Mouse (Mus musculus): ENCODE results near the gene Rbm15. TPM values are rescaled to one million over a fixed set of nuclear protein-coding genes. Genes with fewer than 3 reads are reported as not detected.

Rbm15 gene
- 129 and 143 TPM in 2 replicates for total RNA-seq (2015; ENCODE audit: low replicate concordance)
- total RNA-seq (2017; ENCODE audit: low replicate concordance): 125 and 143 TPM in 2 replicates

DNA sequence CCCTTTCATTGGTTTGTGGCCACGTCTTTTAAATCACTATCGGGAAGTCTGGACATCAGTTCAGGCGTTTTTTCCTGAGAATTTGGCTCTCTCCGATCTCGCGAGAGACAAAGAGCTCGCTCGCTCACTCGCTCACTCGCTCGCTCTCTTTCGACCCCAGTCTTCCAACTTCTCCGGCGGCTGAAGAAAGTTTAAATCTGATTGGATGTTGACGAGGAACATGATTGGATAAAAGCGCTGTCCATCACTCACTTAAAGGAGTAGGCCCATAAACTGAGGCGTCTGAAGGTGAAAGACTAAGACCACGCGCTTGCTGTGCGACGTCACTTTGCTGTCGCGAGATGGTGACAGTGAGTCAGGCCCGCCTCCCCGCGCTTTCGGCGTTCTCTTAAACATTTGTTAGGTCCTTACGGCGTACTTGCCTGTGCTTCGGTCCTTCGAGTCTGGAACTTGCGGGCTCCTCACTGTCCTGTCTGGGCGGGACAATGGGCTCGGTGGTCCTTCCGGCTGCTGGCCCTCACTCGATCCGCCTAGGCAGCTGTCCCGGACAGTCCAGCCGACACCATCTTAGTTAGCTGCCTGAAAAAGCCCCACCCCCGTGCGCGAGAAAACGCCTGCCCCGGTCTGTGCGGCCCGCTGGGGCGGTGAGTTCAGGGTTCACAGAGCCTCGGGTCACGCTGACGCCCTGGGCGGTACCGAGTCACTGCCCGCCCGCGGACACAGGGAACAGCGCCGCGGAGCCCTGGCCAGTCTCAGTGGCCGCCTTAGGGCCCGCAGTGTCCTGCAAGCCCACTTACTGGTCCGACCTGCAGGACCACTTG lies at the start of gene Rbm15:
TSS of gene Rbm15 (minus strand) at position 293 of the 821 bp plus-strand sequence.
- ATAC-seq (replicated peaks; ENCODE audit: low FRiP score, poor library complexity, severe bottlenecking): peak; percentile 79

DNA sequence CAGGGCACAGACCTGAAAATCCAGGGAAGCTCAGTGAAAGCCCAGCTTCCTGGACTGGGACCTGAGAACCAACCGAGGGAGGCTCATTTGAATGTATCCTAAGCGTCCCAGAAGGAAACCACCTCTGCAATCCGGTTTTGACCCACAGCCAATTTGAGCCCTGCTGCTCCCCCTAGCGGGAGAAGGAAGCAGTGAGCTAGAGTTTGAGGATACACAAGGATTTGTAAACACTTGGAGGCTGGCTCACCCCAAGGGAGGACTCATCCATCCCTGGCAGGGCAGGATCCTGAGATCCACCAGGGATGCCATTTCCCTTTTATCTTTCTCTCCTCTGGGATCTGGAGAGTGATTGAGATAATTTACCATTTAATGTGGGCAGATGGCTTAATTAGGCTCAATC lies 45.9 kb upstream of the Rbm15 start:
- ATAC-seq (replicated peaks; ENCODE audit: low FRiP score, poor library complexity, severe bottlenecking): peak; percentile 66; the same call in 1 of the 2 replicates

DNA sequence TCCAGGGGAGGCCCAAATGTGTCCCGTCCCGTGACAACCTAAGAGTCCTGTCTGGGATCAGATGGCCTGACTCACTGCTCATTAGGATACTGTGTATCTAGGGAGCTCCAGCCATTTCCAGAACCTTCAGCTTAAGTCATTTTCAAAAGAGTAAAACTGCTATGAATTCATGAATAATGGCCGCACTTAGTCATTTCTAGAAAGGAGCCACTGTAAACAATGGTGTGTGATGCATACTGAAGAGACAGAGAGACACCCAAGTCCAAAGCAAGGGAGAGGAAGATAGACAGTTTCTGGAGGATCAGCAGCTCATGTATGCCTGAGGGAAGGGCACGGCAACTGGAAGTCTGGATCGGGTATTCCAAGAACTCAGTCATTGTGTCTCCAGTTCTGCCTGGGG lies 45.2 kb upstream of the Rbm15 start:
- ATAC-seq (replicated peaks; ENCODE audit: low FRiP score, poor library complexity, severe bottlenecking): no peak

DNA sequence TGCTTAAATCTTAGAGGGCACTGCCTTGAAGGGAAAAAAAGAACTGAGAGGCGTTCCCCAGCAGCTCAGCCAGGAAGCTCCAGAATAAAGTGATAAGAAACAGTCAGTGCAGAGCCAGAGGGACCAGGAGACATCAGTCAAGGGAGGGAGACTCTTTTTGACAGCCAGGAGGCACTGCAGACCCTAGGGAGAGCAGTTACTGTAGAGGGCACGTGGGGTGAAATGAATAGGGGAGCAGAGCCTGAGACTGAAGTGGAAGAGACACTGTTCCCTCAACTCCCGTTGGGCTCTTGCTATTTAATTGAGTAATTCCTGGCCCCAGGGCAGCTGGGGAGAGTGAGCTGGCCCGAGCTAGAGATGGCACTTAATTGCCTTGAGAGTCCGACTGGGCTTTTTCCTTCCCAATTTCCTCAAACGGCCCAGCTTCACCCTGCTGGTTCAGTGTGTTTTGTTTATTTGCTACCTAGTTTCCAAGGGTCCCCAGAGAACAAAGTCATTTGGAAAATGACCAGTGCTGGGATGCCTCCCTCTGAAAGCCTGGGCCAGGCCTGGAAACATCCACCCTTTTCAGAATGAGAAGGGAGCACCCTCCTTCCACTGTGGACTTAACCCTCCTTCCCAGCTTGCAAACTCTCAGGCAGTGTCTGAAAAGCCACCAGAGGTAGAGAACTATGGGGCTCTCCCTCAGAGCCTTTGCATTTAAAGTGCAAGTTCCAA lies 41.6 kb upstream of the Rbm15 start:
- no peak for ATAC-seq (replicated peaks; ENCODE audit: low FRiP score, poor library complexity, severe bottlenecking)

DNA sequence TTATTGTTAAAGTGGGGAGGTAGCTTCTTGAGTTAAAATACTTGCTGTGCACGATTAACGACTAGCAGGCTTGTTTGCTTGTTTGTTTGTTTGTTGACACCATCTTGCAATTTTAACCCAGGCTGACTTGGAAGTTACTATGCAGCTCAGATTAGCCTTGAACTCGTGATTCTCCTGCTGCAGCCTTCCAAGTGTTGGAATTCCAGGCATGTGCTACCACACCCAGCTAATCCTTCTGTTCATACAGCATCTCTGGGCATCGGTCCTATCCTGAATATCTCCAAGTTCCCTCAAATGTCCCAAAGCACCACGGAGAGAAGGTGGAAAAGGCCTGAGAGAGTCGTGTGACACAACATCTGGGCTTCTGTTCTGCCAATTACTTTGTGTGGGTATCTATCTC lies 35.7 kb upstream of the Rbm15 start:
- no peak for ATAC-seq (replicated peaks; ENCODE audit: low FRiP score, poor library complexity, severe bottlenecking)

DNA sequence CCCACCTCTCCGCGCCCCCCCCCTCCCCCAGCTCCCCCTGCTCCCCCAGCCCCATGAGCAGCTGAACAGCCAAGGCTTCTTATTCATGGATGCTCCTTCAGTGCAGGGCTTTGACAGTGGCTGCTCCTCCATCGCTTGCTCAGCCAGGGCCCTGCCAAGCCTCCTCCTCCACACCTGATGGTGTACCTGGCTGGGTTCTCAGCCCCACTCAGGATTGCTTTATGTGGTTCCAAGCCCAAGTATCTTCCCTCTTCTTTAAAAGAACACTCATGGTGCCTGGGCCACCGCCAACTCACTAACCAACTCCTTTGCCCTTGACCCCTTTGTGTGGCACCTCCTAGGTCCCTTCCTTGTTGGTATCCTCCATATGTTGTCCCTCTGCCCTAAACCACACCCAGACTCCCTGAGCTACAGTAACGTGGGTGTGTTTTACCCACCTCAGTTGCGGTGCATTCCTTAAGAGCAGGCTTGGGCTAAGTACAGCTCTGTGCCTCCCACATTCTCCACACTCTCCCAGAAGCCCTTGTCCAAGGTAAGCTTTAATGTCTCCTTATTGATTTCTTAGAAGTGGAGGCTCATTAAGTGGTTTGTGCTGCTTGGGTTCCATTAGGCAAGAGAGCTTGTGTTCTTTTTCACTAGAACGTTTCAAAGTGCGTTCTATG lies 34.6 kb upstream of the Rbm15 start:
- ATAC-seq (replicated peaks; ENCODE audit: low FRiP score, poor library complexity, severe bottlenecking): no peak

DNA sequence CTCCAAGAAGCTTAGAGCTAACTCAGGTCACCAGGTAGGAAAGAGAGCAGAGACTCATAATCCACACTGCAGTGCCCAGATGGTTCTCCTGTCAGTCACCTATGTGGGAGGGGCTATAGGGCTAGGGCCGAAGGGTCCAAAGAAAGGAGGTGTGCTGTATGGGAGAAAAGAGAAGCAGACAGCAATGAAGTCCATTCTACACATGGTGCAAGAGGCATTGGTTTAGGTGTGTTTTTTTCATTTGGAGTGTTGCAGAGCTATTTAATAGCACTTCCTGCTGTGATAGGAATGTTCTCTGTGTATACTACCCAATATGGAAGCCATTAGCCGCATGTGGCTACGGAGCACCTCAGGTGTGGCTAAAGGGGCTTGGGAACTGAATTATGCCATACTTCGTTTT lies 31.9 kb upstream of the Rbm15 start:
- ATAC-seq (replicated peaks; ENCODE audit: low FRiP score, poor library complexity, severe bottlenecking): no peak

DNA sequence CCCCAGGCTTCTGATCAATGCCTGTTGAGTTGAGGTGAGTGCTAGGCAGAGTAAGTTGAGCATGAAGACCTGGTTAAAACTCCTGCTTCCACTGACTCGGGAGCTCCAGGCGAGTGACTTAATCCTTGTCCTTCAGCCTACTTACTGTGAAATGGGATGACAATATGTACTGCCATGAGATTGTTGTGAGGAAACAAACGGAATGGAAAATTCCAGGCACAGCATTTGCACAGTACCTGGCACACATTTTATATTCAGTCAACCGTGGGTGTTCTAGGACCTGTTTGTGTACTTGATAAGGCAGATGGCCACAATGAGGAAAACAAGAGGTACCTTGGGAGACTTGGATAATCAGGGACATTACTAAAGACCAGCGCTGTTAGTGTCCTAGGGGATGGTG lies 29.9 kb upstream of the Rbm15 start:
- no peak for ATAC-seq (replicated peaks; ENCODE audit: low FRiP score, poor library complexity, severe bottlenecking)

DNA sequence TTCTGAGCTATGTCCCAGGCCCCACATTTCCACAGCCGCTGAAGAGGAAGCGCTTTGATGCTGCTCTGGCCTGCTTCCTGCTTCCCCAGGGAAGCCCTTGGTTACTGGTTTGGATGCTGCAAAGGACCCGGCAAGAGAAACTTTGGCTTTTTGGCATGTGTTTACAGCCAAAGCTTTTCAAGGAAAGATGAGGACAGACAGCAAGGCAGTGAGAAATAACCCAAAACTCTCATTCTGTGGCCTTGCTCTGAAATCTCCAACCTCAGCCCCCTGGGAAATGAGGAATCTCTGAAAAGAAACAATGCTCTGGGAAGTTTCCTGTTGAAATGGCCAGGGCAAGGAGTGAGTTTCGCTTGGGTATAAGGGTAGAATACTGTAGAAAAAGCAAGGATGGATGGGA lies 26.9 kb upstream of the Rbm15 start:
- ATAC-seq (replicated peaks; ENCODE audit: low FRiP score, poor library complexity, severe bottlenecking): no peak

DNA sequence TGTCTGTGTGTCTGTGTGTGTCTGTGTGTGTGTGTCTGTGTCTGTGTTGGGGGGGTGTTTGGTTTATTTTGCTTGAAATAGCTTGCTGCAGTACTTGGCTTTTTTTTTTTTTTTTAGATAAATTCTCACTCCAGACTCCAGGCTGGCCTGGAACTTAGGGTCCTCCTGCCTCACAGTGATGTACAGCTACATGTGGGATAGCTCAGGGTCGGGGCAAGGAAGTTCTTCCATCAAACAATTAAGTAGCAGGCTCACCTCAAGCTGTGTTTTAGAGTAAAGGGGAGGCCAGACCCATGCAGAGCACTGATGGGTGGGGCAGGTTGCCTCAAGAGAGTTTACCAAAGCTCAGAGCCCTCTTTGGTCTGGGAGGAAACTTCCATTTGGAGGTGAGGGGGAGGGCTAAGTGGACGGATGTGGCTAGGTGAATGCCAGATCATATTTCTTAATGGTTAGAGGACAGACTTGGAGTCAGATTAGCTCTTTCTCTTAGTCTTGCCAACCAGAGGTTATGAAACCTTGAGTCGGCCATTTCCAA lies 24.3 kb upstream of the Rbm15 start:
- ATAC-seq (replicated peaks; ENCODE audit: low FRiP score, poor library complexity, severe bottlenecking): no peak

DNA sequence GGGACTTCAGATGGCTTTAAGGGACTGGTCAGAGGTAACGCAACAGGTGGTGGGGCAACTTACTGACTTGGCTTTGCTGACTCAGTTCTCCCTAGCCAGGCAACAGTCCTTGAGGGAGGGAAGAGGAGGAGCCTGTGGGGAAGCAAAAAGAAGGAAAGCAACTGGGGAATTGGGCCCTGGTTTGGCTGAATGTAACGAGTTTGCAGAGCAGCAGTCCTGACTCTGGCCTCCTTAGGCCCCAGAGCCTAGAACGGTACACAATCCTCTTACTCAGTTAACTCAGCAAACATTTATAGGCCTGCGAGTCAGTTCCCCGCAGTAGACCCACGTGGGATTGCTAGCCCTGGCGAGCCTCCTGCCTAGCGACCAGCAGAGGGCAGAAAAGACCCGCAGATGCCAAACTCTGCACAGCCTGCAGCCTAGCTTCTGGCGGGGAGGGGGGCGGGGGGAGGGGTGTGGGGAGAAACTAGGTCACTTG lies 23.5 kb upstream of the Rbm15 start:
- ATAC-seq (replicated peaks; ENCODE audit: low FRiP score, poor library complexity, severe bottlenecking): no peak

DNA sequence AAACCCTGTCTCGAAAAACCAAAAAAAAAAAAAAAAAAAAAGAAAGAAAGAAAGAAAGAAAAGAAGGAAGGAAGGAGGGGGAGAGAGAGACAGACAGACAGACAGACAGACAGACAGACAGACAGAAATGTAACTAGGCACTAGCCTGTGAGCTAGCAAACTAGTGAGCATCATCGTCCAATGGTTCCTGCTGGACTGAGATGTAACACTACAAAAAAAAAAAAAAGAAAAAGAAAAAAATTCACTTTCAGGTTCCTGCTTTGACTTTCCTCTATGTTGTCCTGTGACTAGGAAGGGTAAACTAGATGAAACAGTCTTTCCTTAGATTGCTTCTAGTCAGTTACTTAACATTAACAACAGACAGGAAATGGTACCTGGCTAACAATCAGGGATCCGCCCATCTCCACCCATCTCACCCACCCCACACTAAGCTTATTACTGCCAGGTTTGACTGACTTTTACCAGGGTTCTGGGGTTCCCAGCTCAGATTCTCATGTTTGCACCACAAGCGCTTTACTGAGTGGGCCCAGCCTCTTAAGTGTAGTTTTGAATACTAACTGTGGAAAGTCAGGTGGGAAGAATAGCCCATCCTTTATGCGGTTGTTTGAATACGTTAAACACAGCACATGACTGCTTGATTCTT lies 22.3 kb upstream of the Rbm15 start:
- no peak for ATAC-seq (replicated peaks; ENCODE audit: low FRiP score, poor library complexity, severe bottlenecking)

DNA sequence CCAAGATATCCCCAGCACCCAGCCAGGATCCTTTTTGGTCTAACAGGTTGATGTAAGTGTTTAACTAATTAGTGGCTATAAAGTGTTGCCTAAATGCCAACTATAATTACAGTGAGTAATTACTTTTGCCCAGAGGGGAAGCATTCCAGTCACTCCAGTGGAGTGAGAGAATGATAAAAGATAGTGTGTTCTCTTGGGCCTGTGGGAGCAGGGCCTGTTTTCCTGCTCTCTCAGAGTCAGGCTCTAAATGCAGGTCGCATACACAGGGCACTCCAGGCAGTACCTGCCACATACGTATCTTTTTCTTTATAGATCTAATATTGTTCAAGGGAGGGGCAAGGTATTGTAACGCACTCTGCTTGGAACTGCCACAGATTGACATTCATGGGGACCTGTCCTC lies 18.2 kb upstream of the Rbm15 start:
- no peak for ATAC-seq (replicated peaks; ENCODE audit: low FRiP score, poor library complexity, severe bottlenecking)

DNA sequence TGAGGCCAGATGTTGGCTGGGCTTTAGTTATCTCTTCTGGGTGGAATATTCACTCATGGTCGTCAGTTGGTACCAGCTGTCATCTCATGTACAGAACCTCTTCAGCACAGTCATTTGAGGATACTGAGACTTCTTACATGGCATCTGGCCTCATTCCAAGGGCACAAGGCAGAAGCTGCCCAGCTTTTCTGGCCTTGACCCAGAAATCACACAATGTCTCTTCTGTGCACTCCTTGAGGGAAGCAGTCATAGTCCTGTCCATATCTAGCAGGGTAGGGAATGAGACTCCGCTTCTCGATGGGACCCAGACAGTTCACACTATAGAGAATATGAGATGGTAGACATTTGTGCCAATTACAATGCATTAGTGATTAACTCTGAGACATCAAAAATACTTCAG lies 15.5 kb upstream of the Rbm15 start:
- no peak for ATAC-seq (replicated peaks; ENCODE audit: low FRiP score, poor library complexity, severe bottlenecking)

DNA sequence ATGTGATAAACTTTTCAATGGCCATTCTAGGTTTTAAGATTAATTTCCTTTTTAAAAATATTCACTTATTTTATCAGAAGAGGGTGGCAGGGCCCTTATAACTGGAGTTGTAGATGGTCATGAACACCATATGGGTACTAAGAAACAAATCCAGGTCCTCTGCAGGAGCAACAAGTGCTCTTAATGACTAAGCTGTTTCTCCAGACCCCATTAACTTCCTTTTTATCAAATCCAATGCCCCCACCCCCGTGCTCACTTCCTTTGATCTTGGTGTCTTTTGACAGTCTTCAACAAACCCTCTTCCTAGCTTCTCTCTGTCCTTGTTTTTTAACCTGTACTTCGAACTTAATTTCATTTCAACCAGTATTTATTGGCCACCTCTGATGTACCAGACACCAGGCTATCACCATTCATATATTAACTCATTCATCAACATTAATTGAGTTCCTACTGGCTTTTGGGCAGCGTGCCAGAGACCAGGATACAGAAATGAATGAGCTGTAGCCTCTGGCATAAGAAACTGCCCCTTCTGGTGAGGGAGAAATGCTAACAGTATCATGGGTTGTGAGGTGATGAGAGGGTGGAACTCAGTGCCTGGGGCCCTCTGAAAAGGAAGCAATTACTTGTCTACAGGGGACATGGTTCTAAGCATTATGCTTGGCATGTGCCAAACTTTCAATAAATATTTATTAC lies 11.7 kb upstream of the Rbm15 start:
- 0 out of 2 replicates have a peak, but pooled peaks have one; percentile 34 for ATAC-seq (replicated peaks; ENCODE audit: low FRiP score, poor library complexity, severe bottlenecking)

DNA sequence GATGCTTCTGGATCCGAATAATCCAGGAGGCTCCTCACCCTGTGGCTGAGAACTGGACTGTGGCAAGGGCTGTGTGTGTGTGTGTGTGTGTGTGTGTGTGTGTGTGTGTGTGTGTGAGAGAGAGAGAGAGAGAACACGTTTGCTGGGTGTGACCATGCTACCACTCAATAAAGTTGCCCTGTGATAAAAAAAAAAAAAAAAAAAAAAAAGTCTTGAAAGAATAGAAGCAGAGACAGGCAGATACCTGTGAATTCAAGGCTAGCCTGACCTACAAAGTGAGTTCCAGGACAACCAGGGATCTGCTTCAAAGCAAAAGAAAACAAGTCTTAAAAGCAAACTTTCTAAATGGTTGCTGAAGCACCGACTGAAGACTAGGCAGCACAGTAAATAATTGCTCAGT lies 10.5 kb upstream of the Rbm15 start:
- no peak for ATAC-seq (replicated peaks; ENCODE audit: low FRiP score, poor library complexity, severe bottlenecking)

DNA sequence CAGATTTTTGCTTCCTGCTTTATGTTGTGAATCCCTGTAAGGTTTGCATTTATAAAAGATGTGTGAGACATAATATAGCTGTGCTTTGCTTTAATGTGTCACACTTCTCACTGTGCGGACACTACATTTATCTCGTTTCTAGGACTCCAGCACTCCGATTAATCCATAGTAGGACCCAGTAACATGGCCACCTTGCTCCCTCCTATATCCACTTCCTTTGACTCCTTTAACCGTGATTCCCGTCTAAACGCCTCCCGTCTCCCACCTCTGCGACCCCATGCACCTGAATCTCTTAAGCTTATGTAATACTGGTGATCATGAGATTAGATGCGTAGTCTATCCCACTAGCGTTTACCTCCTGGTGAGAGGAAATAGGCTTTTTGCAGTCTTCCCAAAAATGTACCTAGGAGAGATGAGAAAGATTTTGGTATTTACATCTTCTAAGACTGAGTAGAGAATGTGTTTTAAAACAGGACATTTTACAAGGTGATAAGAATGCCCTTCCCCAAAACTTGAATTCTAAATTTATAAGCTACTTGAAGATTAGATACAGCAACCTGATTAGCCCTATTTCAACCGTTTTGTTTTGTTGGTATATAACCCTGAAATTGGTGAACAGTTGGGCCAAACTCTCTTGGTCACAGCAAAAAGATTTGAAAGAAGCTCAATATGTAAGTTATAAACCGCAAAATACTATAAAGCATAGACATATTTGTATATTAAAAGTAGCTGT lies 895 bp upstream of the Rbm15 start:
- ATAC-seq (replicated peaks; ENCODE audit: low FRiP score, poor library complexity, severe bottlenecking): no peak

DNA sequence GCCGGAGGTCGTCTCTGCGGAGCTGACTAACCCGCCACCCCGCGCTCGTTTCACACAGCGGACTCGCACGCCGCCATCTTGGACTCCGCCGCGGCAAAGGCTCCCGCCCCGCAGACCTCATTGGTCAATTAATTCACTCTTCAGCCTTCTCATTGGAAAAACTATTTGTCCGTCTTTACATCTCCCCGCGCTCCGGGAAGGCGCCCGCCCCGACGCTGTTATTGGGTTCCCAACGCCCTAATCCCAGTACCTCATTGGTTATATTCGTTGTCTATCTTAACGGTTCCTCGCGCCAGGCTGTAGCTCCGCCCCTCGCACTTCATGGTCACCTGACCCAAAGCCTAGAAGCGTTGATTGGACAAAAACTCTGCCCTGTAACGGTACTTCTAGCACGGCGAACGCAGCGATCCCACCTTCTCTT lies 503 bp downstream of the Rbm15 start:
- peak; percentile 84 for ATAC-seq (replicated peaks; ENCODE audit: low FRiP score, poor library complexity, severe bottlenecking)

Data from erythroid progenitor cell, adult 5-6 weeks (primary cell).